Mouse (Mus musculus): ENCODE data around the gene Oma1. TPM values are rescaled to one million over a fixed set of nuclear protein-coding genes. Genes with fewer than 3 reads are reported as not detected.

The Oma1 gene
- polyA plus RNA-seq, 1 experiment from 2014 or later = 8.4 TPM

GRCm38 (mm10) chr4:103324688-103325451 lies 11.3 kb downstream of the Oma1 start:
- H3K9me3 ChIP-seq (replicated peaks) = no peaks in the 10 kb centered on the region
- H3K27ac ChIP-seq (replicated peaks) = no peak overlapping the region
- ATAC-seq (ENCODE audit: low FRiP score) = no peak
- 13% methylated on average over 17 of the region's 17 CpGs for WGBS
- peak overlapping the region; percentile 44 for H3K4me2 ChIP-seq
- H3K27me3 ChIP-seq (replicated peaks) = no peaks in the 10 kb centered on the region
- no peak overlapping the region for H3K4me3 ChIP-seq (replicated peaks)
- no peaks in the 10 kb centered on the region for H3K36me3 ChIP-seq
- H3K4me1 ChIP-seq = peaks cover 7% of the 10 kb centered on the region
- no peak overlapping the region for H3K9ac ChIP-seq (replicated peaks)

- 72% methylated on average over 3 of the region's 3 CpGs for WGBS
- H3K27ac ChIP-seq (replicated peaks) = no peak overlapping the region
- H3K27me3 ChIP-seq (replicated peaks) = no peaks in the 10 kb centered on the region
- no peak for ATAC-seq (ENCODE audit: low FRiP score)
- H3K36me3 ChIP-seq = no peaks in the 10 kb centered on the region
- H3K4me1 ChIP-seq = peaks cover 7% of the 10 kb centered on the region
- no peak overlapping the region for H3K4me2 ChIP-seq
- no peak overlapping the region for H3K9ac ChIP-seq (replicated peaks)
- no peak overlapping the region for H3K4me3 ChIP-seq (replicated peaks)
- no peaks in the 10 kb centered on the region for H3K9me3 ChIP-seq (replicated peaks)
Observed at GRCm38 (mm10) chr4:103326994-103327393, 13.4 kb downstream of the Oma1 start.

GRCm38 (mm10) chr4:103329348-103329747 lies 15.7 kb downstream of the Oma1 start:
- H3K9me3 ChIP-seq (replicated peaks) = no peaks in the 10 kb centered on the region
- ATAC-seq (ENCODE audit: low FRiP score) = no peak
- WGBS = 43% methylated on average over 6 of the region's 6 CpGs

GRCm38 (mm10) chr4:103335134-103335533 lies 21.5 kb downstream of the Oma1 start:
- Histone ChIP-seq H3K4me2 (no peak overlapping the region), H3K27ac (replicated peaks) (no peak overlapping the region), H3K9ac (replicated peaks) (no peak overlapping the region), H3K4me3 (replicated peaks) (no peak overlapping the region), H3K9me3 (replicated peaks) (no peaks in the 10 kb centered on the region), H3K4me1 (no peaks in the 10 kb centered on the region), H3K27me3 (replicated peaks) (no peaks in the 10 kb centered on the region), H3K36me3 (no peaks in the 10 kb centered on the region)
- 85% methylated on average over 5 of the region's 5 CpGs for WGBS
- ATAC-seq (ENCODE audit: low FRiP score) = no peak

More at GRCm38 (mm10) chr4:103329348-103329747, 15.7 kb downstream of the Oma1 start:
- H3K4me2 ChIP-seq = no peak overlapping the region
- H3K4me3 ChIP-seq (replicated peaks) = no peak overlapping the region
- H3K36me3 ChIP-seq = no peaks in the 10 kb centered on the region
- no peak overlapping the region for H3K27ac ChIP-seq (replicated peaks)
- no peaks in the 10 kb centered on the region for H3K27me3 ChIP-seq (replicated peaks)
- H3K4me1 ChIP-seq = peaks cover 7% of the 10 kb centered on the region
- no peak overlapping the region for H3K9ac ChIP-seq (replicated peaks)

- H3K4me2 ChIP-seq = no peak overlapping the region
Observed at GRCm38 (mm10) chr4:103340726-103341125, 27.1 kb downstream of the Oma1 start.

GRCm38 (mm10) chr4:103341620-103342019 lies 28.0 kb downstream of the Oma1 start:
- no peak overlapping the region for H3K27ac ChIP-seq (replicated peaks)
- H3K4me2 ChIP-seq = no peak overlapping the region
- H3K9ac ChIP-seq (replicated peaks) = no peak overlapping the region
- H3K9me3 ChIP-seq (replicated peaks) = no peaks in the 10 kb centered on the region
- no peaks in the 10 kb centered on the region for H3K36me3 ChIP-seq
- no peak overlapping the region for H3K4me3 ChIP-seq (replicated peaks)
- no peaks in the 10 kb centered on the region for H3K27me3 ChIP-seq (replicated peaks)
- peaks cover 2% of the 10 kb centered on the region; the same call in 1 of the 2 replicates for H3K4me1 ChIP-seq
- ATAC-seq (ENCODE audit: low FRiP score) = no peak
- 89% methylated on average over 4 of the region's 4 CpGs for WGBS

More at GRCm38 (mm10) chr4:103340726-103341125, 27.1 kb downstream of the Oma1 start:
- no peaks in the 10 kb centered on the region for H3K4me1 ChIP-seq
- ATAC-seq (ENCODE audit: low FRiP score) = no peak
- H3K27me3 ChIP-seq (replicated peaks) = no peaks in the 10 kb centered on the region
- H3K4me3 ChIP-seq (replicated peaks) = no peak overlapping the region
- no peak overlapping the region for H3K9ac ChIP-seq (replicated peaks)
- H3K36me3 ChIP-seq = no peaks in the 10 kb centered on the region
- WGBS = 42% methylated on average over 1 of the region's 1 CpGs
- H3K27ac ChIP-seq (replicated peaks) = no peak overlapping the region
- no peaks in the 10 kb centered on the region for H3K9me3 ChIP-seq (replicated peaks)

- peak; percentile 85 for ATAC-seq (ENCODE audit: low FRiP score)
Observed at GRCm38 (mm10) chr4:103346058-103346457, 32.4 kb downstream of the Oma1 start.

GRCm38 (mm10) chr4:103346849-103347248 lies 33.2 kb downstream of the Oma1 start:
- no peak overlapping the region for H3K4me3 ChIP-seq (replicated peaks)
- H3K4me1 ChIP-seq = peaks cover 2% of the 10 kb centered on the region; the same call in 1 of the 2 replicates
- H3K4me2 ChIP-seq = no peak overlapping the region
- H3K36me3 ChIP-seq = no peaks in the 10 kb centered on the region
- H3K27me3 ChIP-seq (replicated peaks) = no peaks in the 10 kb centered on the region
- ATAC-seq (ENCODE audit: low FRiP score) = no peak
- H3K9ac ChIP-seq (replicated peaks) = no peak overlapping the region
- H3K9me3 ChIP-seq (replicated peaks) = no peaks in the 10 kb centered on the region
- 82% methylated on average over 5 of the region's 5 CpGs for WGBS
- no peak overlapping the region for H3K27ac ChIP-seq (replicated peaks)

More at GRCm38 (mm10) chr4:103346058-103346457, 32.4 kb downstream of the Oma1 start:
- no peak overlapping the region for H3K27ac ChIP-seq (replicated peaks)
- 18% methylated on average over 2 of the region's 2 CpGs for WGBS
- no peak overlapping the region for H3K4me2 ChIP-seq
- no peaks in the 10 kb centered on the region for H3K9me3 ChIP-seq (replicated peaks)
- no peak overlapping the region for H3K9ac ChIP-seq (replicated peaks)
- no peaks in the 10 kb centered on the region for H3K36me3 ChIP-seq
- no peaks in the 10 kb centered on the region for H3K27me3 ChIP-seq (replicated peaks)
- H3K4me3 ChIP-seq (replicated peaks) = no peak overlapping the region
- H3K4me1 ChIP-seq = peaks cover 2% of the 10 kb centered on the region; the same call in 1 of the 2 replicates

- peaks cover 2% of the 10 kb centered on the region; the same call in 1 of the 2 replicates for H3K4me1 ChIP-seq
- 94% methylated on average over 4 of the region's 4 CpGs for WGBS
- no peaks in the 10 kb centered on the region for H3K27me3 ChIP-seq (replicated peaks)
- H3K9ac ChIP-seq (replicated peaks) = no peak overlapping the region
- no peak overlapping the region for H3K4me3 ChIP-seq (replicated peaks)
- no peaks in the 10 kb centered on the region for H3K9me3 ChIP-seq (replicated peaks)
- H3K36me3 ChIP-seq = no peaks in the 10 kb centered on the region
- no peak overlapping the region for H3K4me2 ChIP-seq
- no peak overlapping the region for H3K27ac ChIP-seq (replicated peaks)
- ATAC-seq (ENCODE audit: low FRiP score) = no peak
Observed at GRCm38 (mm10) chr4:103349219-103349618, 35.6 kb downstream of the Oma1 start.

GRCm38 (mm10) chr4:103352926-103353325 lies 39.3 kb downstream of the Oma1 start:
- no peak overlapping the region for H3K4me2 ChIP-seq
- no peak overlapping the region for H3K9ac ChIP-seq (replicated peaks)
- WGBS = 73% methylated on average over 5 of the region's 5 CpGs
- H3K27me3 ChIP-seq (replicated peaks) = no peaks in the 10 kb centered on the region
- 0 out of 2 replicates have a peak, but pooled peaks cover 4% of the 10 kb centered on the region for H3K4me1 ChIP-seq
- no peaks in the 10 kb centered on the region for H3K36me3 ChIP-seq
- H3K27ac ChIP-seq (replicated peaks) = no peak overlapping the region
- H3K9me3 ChIP-seq (replicated peaks) = no peaks in the 10 kb centered on the region
- H3K4me3 ChIP-seq (replicated peaks) = no peak overlapping the region
- no peak for ATAC-seq (ENCODE audit: low FRiP score)

- Histone ChIP-seq H3K27ac (replicated peaks) (no peak overlapping the region), H3K36me3 (no peaks in the 10 kb centered on the region), H3K4me2 (no peak overlapping the region), H3K9me3 (replicated peaks) (no peaks in the 10 kb centered on the region), H3K4me1 (0 out of 2 replicates have a peak, but pooled peaks cover 4% of the 10 kb centered on the region), H3K4me3 (replicated peaks) (no peak overlapping the region), H3K27me3 (replicated peaks) (no peaks in the 10 kb centered on the region), H3K9ac (replicated peaks) (no peak overlapping the region)
- no peak for ATAC-seq (ENCODE audit: low FRiP score)
- WGBS = 91% methylated on average over 3 of the region's 3 CpGs
Observed at GRCm38 (mm10) chr4:103357457-103357856, 43.8 kb downstream of the Oma1 start.

- Histone ChIP-seq H3K9me3 (replicated peaks) (no peaks in the 10 kb centered on the region), H3K4me1 (0 out of 2 replicates have a peak, but pooled peaks cover 4% of the 10 kb centered on the region), H3K4me3 (replicated peaks) (no peak overlapping the region), H3K27ac (replicated peaks) (no peak overlapping the region), H3K27me3 (replicated peaks) (no peaks in the 10 kb centered on the region), H3K9ac (replicated peaks) (no peak overlapping the region), H3K36me3 (no peaks in the 10 kb centered on the region), H3K4me2 (no peak overlapping the region)
- 87% methylated on average over 9 of the region's 9 CpGs for WGBS
- no peak for ATAC-seq (ENCODE audit: low FRiP score)
Observed at GRCm38 (mm10) chr4:103358941-103359448, 45.4 kb downstream of the Oma1 start.

Measured in neural tube, embryonic 15.5 days (tissue).